Mouse (Mus musculus) liver, embryonic 16.5 days (tissue): ENCODE measurements around the gene Nexn. TPM values are rescaled to one million over a fixed set of nuclear protein-coding genes. Genes with fewer than 3 reads are reported as not detected.
A peak's percentile ranks its signal among the peaks of the same experiment; 100 is the strongest.
"Not testable (repeated sequence)": the region's sequence is repeated elsewhere in the genome, so short reads cannot be mapped to it uniquely, and the experiment has no call there.

Experiments
- ATAC-seq: fragments of 200-750 bp; cut with Nextera tagmentation; 2 replicates; pipeline ENCODE4 v1.8.0; 2017; ENCODE audit warnings: low read depth, mild to moderate bottlenecking, moderate number of reproducible peaks, moderate library complexity
- H3K27ac ChIP-seq: fragments of 300-500 bp; sonication (generic); 2 replicates; pipeline ENCODE4 v1.5.1; 2014; ENCODE audit warnings: mild to moderate bottlenecking, low read length
- H3K27me3 ChIP-seq: fragments of 300-500 bp; sonication (generic); 2 replicates; pipeline ENCODE4 v1.6.1; 2014; ENCODE audit warnings: low read depth, low read length, mixed read lengths; ENCODE audit not compliant: control insufficient read depth, insufficient read depth
- H3K36me3 ChIP-seq: fragments of 300-500 bp; sonication (generic); 2 replicates; pipeline ENCODE4 v1.6.1; 2014; ENCODE audit warnings: mild to moderate bottlenecking; ENCODE audit not compliant: control insufficient read depth, insufficient read depth
- H3K4me1 ChIP-seq: fragments of 300-500 bp; sonication (generic); 2 replicates; pipeline ENCODE4 v1.6.1; 2014; ENCODE audit warnings: low read depth, low read length, mixed read lengths; ENCODE audit not compliant: control insufficient read depth
- H3K4me2 ChIP-seq: fragments of 300-500 bp; sonication (generic); 2 replicates; pipeline ENCODE4 v1.6.1; 2014; ENCODE audit warnings: low read depth, low read length, mixed read lengths
- H3K4me3 ChIP-seq: fragments of 300-500 bp; sonication (generic); 2 replicates; pipeline ENCODE4 v1.5.1; 2014; ENCODE audit warnings: low read depth, mild to moderate bottlenecking, low read length
- H3K9ac ChIP-seq: fragments of 300-500 bp; sonication (generic); 2 replicates; pipeline ENCODE4 v1.6.1; 2014; ENCODE audit warnings: low read depth, low read length
- H3K9me3 ChIP-seq: fragments of 300-500 bp; sonication (generic); replicated peaks from 2 replicates; pipeline ENCODE4 v1.6.1; 2016; ENCODE audit warnings: low read length; ENCODE audit not compliant: control insufficient read depth
- WGBS: fragments of 180-500 bp; shearing (Covaris S2); extraction: QIAGEN DNeasy Blood & Tissue Kit; methylation state at CpG from one replicate; pipeline ENCODE4 v1.1.7; 2014; ENCODE audit not compliant: insufficient replicate concordance; 5-methylcytosine and 5-hydroxymethylcytosine counted together
- polyA plus RNA-seq: library from polyadenylated mRNA; unstranded; fragments of >200 nt; fragmentation: Nextera tagmentation; extraction: Ambion mirVana; gene quantifications from 2 replicates; pipeline ENCODE4 v1.2.1, GENCODE M21; 2015

Nexn gene
- polyA plus RNA-seq, 1 experiment from 2014 or later: 1.9 TPM

DNA sequence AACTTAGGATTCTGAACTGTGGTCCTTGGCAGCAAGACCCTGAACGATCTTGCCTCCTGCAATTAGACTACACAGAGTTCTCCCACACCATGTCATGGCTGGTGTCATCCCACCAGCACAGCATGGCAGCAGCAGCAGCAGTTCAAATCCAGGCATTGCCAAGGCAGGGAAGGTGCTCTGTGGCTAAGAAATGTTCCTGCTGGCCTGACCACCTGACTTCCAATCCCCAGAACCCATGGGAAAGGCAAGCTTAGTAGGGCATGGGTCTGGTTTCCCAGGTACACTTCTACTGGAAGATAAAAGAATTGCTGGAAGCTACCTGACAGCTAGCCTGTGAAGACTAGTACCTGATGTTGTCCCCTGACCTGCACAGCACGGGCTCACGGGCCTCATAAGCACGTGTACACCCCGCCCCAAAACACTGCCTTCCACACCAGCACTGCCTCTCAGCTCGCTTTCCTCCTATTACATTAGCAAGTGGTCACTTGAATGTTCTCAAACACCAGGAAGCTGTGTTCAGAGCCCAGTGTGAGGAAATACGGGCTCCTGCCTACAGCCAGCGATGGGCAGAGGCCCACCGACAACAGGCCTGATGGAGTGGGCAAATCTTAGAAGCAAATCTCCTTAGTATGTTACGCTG, 5.0 kb upstream of the Nexn start:
- no peak overlapping the region for H3K9ac ChIP-seq
- no peak overlapping the region for H3K4me3 ChIP-seq
- ATAC-seq: no peak
- H3K27ac ChIP-seq: no peak overlapping the region
- peaks cover 21% of the 10 kb centered on the region for H3K27me3 ChIP-seq
- no peaks in the 10 kb centered on the region; the same call in 1 of the 2 replicates for H3K4me1 ChIP-seq
- no peaks in the 10 kb centered on the region for H3K9me3 ChIP-seq
- WGBS: 79% methylated on average over 10 of the region's 10 CpGs
- H3K36me3 ChIP-seq: no peaks in the 10 kb centered on the region
- no peak overlapping the region for H3K4me2 ChIP-seq

DNA sequence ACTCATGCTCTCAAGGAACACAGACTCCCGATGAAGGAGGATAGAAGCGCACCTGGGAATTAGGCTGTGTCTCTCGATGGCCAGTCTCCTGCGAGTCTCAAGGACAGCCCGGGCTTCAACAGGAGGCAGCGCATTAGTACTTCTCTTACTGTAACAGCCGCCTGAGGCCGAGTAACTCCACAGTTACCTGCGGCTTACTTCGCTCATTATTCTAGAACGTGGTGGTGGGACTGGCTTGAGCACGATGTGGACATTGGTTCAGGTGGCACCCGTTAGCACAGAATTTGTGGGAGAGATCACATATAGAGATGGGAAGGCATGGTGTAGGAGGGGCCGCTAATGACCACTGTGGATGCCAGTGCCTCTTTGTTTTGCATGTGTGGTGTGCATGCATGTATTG, 1.9 kb upstream of the Nexn start:
- H3K9me3 ChIP-seq: no peaks in the 10 kb centered on the region
- peaks cover 50% of the 10 kb centered on the region for H3K27me3 ChIP-seq
- H3K4me1 ChIP-seq: peaks cover 2% of the 10 kb centered on the region; the same call in 1 of the 2 replicates
- no peak overlapping the region for H3K27ac ChIP-seq
- H3K4me2 ChIP-seq: no peak overlapping the region
- WGBS: 78% methylated on average over 14 of the region's 14 CpGs
- ATAC-seq: no peak
- no peaks in the 10 kb centered on the region for H3K36me3 ChIP-seq
- no peak overlapping the region for H3K4me3 ChIP-seq
- H3K9ac ChIP-seq: no peak overlapping the region

DNA sequence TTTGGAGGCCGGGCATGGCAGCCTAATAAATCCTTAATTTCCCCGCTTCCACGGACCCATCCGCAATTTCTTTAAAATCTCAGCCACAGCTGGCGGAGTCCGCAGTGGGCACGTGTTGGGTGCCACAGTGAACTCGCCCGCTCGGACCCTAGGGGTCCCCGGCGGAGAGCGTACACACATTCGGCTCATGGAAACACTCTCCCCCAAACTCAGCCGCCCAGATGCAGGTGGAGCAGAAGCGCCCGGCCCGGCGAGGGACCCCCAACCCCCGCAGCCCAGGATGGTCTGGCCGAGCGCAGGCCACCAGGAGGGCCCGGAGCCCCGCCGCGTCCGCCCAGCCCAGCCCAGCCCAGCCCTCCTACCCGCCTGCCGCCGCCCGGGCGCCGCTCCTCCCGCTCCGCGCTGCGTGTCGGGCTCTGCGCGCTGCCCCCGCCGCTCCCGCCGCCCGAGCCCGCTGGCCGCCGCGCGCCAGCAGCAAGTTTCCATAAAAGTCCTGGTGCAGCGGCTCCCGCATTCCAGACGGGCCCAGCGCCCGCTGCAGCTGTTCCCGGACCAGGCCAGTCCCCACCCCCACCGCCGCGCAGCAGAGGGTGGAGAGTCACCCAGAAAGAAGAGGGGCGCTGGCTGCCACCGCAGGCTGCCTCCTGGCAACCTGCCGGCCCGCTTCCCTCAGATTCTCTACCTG, 657 bp downstream of the Nexn start:
- ATAC-seq: peak; percentile 58
- peaks cover 56% of the 10 kb centered on the region for H3K27me3 ChIP-seq

DNA sequence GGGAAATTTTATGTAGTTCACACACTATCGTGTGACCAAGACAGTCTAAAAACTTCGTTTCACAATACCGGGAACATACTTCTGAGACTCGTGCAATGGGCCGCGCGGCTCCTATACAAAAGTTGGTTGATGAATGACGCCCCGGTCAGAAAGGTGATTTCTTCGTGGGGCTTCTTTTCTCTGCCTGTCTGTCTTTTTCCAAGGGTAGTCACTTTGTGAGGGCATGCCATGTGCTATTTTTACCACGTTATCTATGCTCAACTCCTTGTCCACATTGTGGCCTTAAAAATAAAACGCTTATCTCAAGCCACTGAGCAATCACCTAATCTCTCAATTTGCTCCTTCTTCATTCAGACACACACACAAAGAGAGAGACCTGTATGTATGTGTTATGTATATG, 1.3 kb downstream of the Nexn start:
- peaks cover 56% of the 10 kb centered on the region for H3K27me3 ChIP-seq
- no peak overlapping the region for H3K9ac ChIP-seq
- H3K36me3 ChIP-seq: no peaks in the 10 kb centered on the region
- ATAC-seq: no peak
- peak overlapping the region; percentile 62; the same call in 1 of the 2 replicates for H3K4me2 ChIP-seq
- H3K4me3 ChIP-seq: no peak overlapping the region
- H3K9me3 ChIP-seq: no peaks in the 10 kb centered on the region
- no peak overlapping the region for H3K27ac ChIP-seq
- 51% methylated on average over 12 of the region's 12 CpGs for WGBS
- peaks cover 6% of the 10 kb centered on the region for H3K4me1 ChIP-seq

More for the DNA sequence above, 657 bp downstream of the Nexn start:
- peak overlapping the region; percentile 60 for H3K4me3 ChIP-seq
- H3K36me3 ChIP-seq: no peaks in the 10 kb centered on the region
- H3K9me3 ChIP-seq: no peaks in the 10 kb centered on the region
- WGBS: 1% methylated on average over 57 of the region's 63 CpGs
- peaks cover 6% of the 10 kb centered on the region for H3K4me1 ChIP-seq
- no peak overlapping the region for H3K27ac ChIP-seq
- H3K9ac ChIP-seq: peak overlapping the region; percentile 54
- H3K4me2 ChIP-seq: peak overlapping the region; percentile 62

DNA sequence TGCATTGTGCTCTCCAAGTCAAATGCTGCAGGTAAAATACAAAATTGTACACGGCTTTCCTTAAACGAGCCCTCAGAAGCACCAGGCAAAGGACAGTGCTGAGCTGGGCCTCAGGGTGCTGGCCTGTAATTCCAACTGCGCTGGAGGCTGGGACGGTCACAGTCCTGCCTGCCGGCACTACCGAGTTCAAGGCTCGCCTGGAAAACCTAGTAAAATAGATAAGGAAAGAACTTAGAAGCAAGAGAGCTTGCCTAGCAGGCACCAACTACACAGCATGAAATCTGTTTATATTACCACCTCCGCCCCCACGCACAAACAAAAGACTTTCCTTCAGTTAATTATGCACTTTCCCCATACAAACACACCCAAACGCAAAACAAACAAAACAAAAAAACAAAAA, 1.8 kb downstream of the Nexn start:
- Histone ChIP-seq H3K9ac (no peak overlapping the region), H3K27me3 (peaks cover 59% of the 10 kb centered on the region), H3K4me2 (no peak overlapping the region), H3K36me3 (no peaks in the 10 kb centered on the region), H3K4me3 (no peak overlapping the region), H3K4me1 (peaks cover 6% of the 10 kb centered on the region), H3K27ac (no peak overlapping the region), H3K9me3 (no peaks in the 10 kb centered on the region)
- no peak for ATAC-seq
- 52% methylated on average over 10 of the region's 10 CpGs for WGBS

DNA sequence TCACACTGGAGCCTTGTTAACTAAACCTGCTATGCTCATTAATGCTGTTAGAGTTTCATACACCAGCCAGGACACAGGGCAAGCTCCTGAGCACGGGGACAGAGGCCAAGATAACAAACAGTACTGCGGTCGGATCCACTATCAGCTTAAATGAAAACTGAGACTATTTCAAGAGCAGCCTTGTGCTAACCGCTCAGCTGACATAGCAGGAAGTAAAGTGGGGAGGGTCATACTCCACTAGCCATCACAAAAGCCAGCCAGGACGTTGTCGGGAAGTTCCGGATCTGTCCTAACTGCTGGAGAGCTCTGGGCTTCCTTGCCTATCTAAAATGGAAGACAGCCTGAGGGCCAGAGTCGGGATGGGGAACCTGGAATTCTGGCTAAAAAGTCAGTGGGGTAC, 4.2 kb downstream of the Nexn start:
- H3K27me3 ChIP-seq: peaks cover 45% of the 10 kb centered on the region
- no peak overlapping the region for H3K4me2 ChIP-seq
- 14% methylated on average over 8 of the region's 8 CpGs for WGBS
- H3K4me1 ChIP-seq: peaks cover 6% of the 10 kb centered on the region
- no peak overlapping the region for H3K27ac ChIP-seq
- H3K9ac ChIP-seq: no peak overlapping the region
- no peaks in the 10 kb centered on the region for H3K36me3 ChIP-seq
- H3K4me3 ChIP-seq: no peak overlapping the region
- no peak; the same call in 1 of the 2 replicates for ATAC-seq
- no peaks in the 10 kb centered on the region for H3K9me3 ChIP-seq

DNA sequence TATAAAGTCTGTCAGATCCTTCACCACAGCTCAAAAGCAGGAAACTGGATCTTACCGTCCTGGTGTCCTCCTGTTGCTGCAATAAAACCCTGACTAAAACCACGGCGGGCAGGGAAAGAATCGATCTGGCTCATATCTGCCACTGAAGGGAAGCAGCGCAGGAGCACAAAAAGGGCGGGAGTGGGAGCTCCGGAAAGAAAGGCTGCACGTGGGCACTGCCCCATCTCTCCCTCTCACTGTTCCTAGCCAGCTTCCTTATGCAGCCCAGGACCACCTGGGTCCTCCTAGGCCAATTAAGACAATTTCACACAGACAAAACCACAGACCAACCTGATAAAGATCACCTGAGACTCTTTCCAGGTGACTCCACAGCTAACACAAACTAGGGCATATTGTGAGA, 4.7 kb downstream of the Nexn start:
- 28% methylated on average over 8 of the region's 8 CpGs for WGBS
- 0 out of 2 replicates have a peak overlapping the region, but pooled peaks have one; percentile 5 for H3K4me2 ChIP-seq

DNA sequence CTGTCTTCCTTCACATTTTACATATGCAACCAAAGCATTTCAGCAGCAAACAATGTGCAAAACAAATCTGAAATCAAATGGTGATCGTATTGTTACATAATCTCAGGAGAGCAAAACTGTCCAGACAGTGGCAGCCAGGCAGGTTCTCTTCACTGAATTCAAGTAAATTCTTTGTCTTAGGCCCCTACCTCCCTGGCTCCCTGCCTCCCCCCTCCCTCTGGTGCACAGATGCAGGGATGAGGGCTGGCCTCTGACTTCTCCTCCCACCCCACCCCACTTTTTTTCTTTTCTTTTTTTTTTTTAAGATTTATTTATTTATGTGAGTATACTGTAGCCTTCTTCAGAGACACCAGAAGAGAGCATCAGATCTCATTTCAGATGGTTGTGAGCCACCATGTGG, 5.8 kb downstream of the Nexn start:
- peaks cover 29% of the 10 kb centered on the region for H3K27me3 ChIP-seq
- H3K9me3 ChIP-seq: no peaks in the 10 kb centered on the region
- no peak overlapping the region for H3K4me3 ChIP-seq
- WGBS: 80% methylated on average over 1 of the region's 1 CpGs
- H3K9ac ChIP-seq: no peak overlapping the region
- H3K36me3 ChIP-seq: no peaks in the 10 kb centered on the region
- H3K4me1 ChIP-seq: peaks cover 6% of the 10 kb centered on the region
- H3K27ac ChIP-seq: no peak overlapping the region
- H3K4me2 ChIP-seq: no peak overlapping the region
- ATAC-seq: no peak

More for the DNA sequence above, 4.7 kb downstream of the Nexn start:
- H3K9ac ChIP-seq: no peak overlapping the region
- H3K4me3 ChIP-seq: no peak overlapping the region
- H3K36me3 ChIP-seq: no peaks in the 10 kb centered on the region
- H3K27ac ChIP-seq: no peak overlapping the region
- peaks cover 6% of the 10 kb centered on the region for H3K4me1 ChIP-seq
- H3K9me3 ChIP-seq: no peaks in the 10 kb centered on the region
- ATAC-seq: no peak
- peaks cover 40% of the 10 kb centered on the region for H3K27me3 ChIP-seq

DNA sequence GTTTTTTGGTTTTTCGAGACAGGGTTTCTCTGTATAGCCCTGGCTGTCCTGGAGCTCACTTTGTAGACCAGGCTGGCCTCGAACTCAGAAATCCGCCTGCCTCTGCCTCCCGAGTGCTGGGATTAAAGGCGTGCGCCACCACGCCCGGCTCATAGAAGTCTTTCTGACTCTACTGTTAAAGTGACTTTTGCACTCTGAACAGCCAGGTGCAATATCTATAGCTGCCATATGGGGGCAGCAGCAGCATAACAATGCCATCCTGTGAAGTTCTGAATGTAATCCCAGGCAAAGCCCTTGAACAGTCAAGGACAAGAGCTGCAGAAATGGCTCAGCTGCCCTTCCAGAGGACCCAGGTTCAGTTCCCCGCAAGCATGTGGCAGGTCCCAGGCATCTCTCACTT, 6.7 kb downstream of the Nexn start:
- H3K4me3 ChIP-seq, ATAC-seq, H3K4me2 ChIP-seq, H3K4me1 ChIP-seq, H3K36me3 ChIP-seq, H3K9me3 ChIP-seq, H3K9ac ChIP-seq, H3K27ac ChIP-seq: not testable (repeated sequence)
- WGBS: 20% methylated on average over 7 of the region's 9 CpGs
- H3K27me3 ChIP-seq: peaks cover 19% of the 10 kb centered on the region
